Mouse (Mus musculus): ENCODE data around the gene Zfp112.

GRCm38 (mm10) chr7:24111772-24112155, 350 bp upstream of the Zfp112 start:
- no peak for TF ChIP-seq ZNF384 (IDR thresholded peaks at IDR 0.05; ENCODE audit: low read depth, low read length)
- no peak for TF ChIP-seq CTCF (IDR thresholded peaks at IDR 0.05 in 2 of 3, conservative IDR thresholded peaks at IDR 0.05 in 1 of 3; ENCODE audit: control insufficient read depth in 1 of 3, insufficient read depth in 1 of 3, low read depth in 2 of 3, low read length in 3 of 3, poor library complexity in 1 of 3, severe bottlenecking in 1 of 3)
- TF ChIP-seq RCOR1 (IDR thresholded peaks at IDR 0.05; ENCODE audit: low read depth, low read length) = no peak
- TF ChIP-seq MAX (IDR thresholded peaks at IDR 0.05; ENCODE audit: low read length) = no peak
- TF ChIP-seq E2F4 (IDR thresholded peaks at IDR 0.05; ENCODE audit: borderline replicate concordance, low read depth, low read length) = no peak
- TF ChIP-seq POLR2A (IDR thresholded peaks at IDR 0.05; ENCODE audit: control insufficient read depth in 1 of 2, insufficient read depth in 1 of 2, low read depth in 1 of 2, low read length in 2 of 2, poor library complexity in 1 of 2) = no peak
- TF ChIP-seq TBP (IDR thresholded peaks at IDR 0.05; ENCODE audit: low read depth, low read length) = no peak
- no peak for TF ChIP-seq GATA1 (IDR thresholded peaks at IDR 0.05; ENCODE audit: low read depth, low read length)
- no peak for TF ChIP-seq RAD21 (IDR thresholded peaks at IDR 0.05; ENCODE audit: low read depth, low read length)
